Mouse (Mus musculus) right cerebral cortex, postnatal 25 days (tissue): ENCODE measurements around the gene Kif13a.

Experiments
- DNase-seq: peaks from one replicate; pipeline ENCODE4 v3.0.0; 2022

Gene Kif13a

DNA sequence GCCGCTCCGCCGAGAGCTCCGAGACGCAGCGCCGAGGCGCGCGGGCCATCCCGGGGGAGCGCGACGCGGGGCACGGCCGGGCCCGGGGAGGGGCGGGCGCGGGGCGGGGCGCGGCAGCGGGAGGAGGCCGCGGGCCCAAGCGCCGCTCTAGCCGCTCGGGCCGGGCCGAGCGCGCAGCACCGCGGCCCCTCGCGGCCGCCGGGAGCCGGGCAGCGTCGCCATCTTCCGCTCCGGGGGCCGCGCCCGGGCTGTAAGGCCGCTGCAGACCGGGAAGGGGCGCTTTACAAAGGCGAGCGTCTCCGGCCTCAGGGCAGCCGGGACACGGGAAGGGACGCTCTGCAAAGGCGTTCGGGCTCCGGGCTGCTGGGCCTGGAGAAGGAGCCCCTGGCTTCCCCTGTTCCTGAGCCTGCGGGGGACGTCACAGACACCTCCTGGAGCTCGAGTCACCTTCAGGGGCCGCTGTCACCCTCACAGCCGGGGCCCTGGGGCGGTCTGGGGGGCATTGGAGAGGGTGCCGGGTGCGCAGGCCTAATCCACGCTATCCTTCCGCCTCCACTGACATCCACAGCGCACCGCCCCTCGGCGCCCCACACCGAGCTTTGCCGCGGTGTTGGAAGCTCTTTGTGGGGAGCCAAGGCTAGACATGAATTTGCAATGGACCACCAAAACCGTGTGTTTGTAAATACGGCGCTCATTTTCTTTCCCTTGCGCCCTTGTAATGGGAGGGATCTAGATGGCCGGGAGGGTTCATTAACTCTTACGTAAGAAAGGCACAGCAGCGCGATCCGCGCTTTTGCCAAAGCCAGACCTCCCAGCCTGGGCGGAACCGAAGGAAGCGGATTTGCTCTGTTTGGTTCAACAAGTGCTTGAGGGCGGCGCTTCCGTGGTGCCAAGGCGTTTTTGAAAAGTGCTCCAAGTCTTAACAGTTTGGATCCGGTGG is at the start of gene Kif13a:
Kif13a (minus strand) TSS at position 149 of the 940 bp plus-strand sequence.
- peak; percentile 87 for DNase-seq

DNA sequence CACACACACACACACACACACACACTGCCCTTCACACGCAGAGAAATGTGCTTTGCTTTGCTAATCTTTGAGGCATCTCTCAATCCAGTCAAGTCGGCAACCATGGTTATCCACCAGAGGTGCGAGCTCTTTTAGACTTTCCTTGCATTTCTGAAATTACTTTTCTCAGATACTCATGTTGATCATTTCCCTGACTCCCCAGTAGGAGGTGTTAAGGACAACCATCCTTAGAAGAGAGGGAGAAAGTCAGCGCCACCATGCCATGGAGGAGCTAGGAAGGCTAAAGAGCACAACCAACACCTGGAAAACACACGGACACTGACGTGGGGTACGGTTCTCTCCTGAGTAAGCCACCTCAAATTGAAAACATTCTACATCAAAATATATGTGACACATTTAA is 46.9 kb upstream of the Kif13a start:
- DNase-seq: no peak

DNA sequence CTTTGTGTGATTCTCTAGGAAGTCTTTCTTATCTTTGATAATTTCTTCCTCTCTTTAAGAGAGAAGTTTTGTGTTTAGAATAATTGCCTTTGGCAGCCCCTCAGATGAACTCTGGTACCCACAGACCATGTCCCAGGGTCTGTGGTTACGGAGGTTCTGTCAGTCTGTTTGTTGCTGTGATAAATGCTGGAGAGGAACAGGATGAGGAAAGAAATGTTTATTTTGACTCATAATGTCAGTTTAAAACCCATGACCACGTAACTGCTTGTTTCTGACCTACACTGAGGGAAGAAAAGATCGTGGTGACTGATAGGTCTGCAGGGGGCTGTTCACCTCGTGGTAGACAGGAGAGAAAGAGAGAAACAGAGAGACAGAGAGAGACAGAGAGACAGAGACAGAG is 46.3 kb upstream of the Kif13a start:
- DNase-seq: no peak

DNA sequence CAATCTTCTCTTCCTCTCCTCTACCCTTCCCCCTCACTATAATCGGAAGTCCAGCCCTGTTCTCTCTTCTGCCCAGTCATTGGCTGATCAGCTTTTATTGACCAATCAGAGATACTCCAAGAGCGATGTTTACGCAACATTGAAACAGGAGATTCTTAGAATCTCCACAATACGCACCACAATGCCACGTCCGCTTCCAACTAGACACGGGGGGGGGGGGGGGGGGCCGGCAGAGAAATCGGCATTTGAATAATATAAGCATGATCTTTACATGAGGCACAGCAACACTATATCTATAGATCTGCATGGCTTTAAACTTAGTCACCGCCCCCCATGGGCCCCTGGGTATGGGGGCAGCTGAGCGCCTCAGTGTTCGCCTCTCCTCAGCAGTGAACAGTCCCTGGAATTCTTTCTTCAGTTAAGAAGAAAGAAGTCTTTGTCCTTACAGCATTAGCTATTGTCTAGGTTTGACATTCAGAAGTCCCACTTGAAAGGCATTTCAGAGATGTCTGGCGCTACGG is 45.4 kb upstream of the Kif13a start:
- DNase-seq: no peak

DNA sequence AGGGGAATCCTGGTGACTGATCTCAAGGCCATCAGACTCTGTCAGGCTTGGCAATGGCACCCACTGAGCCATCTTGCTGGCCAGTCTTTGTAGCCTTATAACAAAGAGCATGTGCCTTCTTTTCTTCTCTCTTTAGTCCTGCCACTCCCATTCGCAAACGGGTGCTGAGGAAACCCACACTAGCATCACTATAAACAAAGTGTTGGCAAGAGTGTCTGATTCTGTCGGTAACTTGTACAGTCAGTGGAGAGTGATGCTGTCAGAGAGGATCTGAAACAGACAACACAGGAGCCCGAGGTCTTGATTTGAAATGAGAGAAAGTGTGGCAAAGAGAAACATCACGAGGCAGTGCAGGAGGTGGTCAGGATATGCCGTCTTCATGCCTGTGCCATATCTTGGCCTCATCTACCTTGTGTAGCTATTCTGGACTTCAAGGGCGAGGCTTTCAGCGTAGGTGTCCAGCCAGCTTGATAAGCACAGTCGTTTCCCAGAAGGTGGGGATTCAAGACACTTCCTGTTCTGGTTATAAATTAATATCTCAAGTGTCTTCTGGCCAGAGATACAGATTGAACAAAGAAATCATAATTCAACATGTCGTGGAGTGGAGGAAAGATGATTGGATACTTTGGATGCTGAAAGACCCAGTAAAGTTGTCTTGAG is 40.7 kb upstream of the Kif13a start:
- DNase-seq: no peak

DNA sequence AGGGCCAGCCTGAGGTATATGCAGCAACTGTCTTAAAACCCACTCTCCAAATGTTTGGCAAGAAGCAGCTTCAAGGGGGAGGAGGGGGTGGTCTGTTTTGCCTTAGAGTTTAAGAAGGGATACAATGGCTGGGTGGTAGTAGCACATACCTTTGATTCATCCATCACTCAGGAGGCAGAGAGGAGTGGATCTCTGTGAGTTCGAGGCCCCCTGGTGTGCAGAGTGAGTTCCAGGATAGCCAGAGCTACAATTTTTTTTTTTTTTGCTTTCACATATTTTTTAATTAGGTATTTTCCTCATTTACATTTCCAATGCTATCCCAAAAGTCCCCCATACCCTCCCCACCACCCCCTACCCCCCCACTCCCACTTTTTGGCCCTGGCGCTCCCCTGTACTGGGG is 39.0 kb upstream of the Kif13a start:
- no peak for DNase-seq

DNA sequence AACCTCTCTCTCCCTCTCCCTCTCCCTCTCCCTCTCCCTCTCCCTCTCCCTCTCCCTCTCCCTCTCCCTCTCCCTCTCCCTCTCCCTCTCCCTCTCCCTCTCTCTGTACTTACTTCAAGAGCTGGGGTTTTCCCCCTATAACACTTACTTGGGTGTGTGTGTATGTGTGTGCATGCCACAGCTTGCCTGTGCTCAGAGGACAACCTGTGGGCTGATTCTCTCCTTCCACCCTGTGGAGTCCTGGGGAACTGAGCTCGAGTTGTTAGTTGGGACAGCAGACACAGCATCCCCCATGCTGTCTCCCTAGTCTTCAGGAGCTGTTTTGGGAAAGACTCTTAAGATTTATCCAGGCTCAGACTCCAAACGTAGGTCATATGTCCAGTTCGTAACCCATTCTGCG is 37.6 kb upstream of the Kif13a start:
- no peak for DNase-seq

DNA sequence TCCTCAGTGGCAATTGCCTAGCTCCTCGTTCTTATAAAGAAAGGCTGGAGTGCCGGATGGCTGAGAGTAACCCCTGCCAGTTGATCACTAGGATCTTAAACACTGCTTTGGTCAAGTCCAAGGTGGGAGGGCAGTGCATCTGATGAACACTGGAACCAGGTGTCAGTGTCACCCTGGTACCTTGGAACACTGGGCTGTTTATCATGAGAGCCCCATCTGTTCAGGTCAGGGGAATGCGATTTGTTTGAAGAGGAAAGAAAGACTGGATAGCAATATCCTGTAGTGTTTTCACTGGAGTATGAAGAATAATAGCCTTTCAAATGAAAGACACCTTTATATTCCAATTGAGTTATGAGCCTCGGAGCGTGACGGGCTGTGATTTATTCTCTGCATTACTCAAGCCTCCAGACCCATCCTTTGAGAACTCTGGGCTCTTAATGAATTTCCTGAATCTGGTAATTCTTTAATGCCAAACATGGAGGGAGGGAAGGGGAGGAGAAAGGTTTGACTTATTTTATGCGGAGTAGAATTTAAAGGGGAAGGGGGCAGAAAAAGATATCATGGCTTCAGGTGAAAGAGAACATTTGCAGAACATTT is 31.3 kb upstream of the Kif13a start:
- no peak for DNase-seq

DNA sequence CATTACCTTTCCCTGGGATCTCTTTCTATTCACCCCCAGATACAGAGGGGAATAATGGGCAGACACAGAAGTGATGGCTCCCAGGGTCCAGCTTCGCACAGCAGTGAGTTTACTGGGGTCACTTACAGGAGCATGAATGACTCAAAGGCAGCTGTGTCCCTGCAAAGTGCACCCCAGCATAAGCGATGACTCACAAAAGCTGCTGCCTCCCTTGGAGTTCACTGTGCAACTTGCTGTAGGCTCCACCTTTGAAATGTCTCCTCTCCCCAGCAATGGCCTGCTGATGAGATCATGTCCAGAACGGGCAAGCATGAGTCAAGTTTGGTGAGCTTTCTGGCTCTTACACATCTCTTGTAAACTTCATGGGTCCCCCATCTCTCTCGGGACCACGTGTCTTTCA is 29.5 kb upstream of the Kif13a start:
- no peak for DNase-seq

DNA sequence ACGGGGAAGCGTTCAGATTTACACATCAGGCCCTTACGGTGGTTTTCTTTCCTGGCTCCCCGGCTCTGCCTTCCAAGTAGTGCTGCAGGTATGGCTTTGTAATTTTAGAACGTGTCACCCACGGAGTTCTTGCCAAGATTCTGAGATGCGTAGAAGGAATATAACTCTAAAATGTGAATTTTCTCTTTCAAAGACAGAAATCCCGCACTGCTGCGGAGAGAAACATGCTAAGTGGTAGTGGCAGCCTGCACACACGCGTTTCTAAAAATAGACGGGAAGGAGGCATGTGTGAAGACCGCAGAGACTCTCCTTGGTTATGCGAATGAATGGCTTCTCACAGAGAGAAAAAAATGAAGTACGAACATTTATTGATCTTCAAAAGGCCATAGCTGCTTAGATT is 21.5 kb upstream of the Kif13a start:
- DNase-seq: peak; percentile 7

DNA sequence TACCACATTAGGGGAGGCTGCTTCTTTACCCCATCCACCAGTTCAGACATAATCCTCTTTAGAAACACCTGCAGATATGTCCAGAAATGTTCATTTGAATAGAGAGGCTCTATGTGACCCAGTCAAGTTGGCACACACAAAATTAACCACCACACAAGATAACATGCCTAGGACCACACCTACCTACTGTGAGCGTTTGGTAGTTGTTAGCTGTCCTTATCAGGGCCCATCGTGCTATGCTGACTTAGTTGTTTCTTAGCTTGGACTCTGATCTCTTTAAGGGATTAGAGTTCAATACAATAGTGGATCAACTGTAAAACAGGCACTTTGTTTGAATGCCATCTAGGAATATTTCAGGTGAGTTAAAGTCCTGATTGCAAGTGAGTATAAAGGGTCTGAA is 20.1 kb upstream of the Kif13a start:
- DNase-seq: no peak

DNA sequence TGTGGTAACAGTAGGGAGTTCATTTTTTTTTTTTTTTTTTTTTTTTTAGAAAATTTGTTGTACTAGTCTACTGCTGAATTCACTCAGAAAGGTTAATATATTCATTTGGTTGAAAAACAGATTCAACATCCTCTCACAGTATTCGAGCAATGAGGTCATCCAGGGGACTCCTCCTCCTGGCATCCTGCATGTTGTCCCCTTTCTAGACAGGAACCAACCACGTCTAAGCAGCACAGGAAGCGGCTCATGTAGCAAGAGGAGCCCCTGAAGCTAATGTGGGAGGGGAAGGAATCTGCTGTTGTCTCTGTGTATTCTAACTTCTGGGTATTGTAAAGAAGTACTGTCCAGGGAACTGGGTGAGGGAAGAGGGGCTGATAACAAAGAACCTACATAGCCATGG is 18.4 kb upstream of the Kif13a start:
- no peak for DNase-seq

DNA sequence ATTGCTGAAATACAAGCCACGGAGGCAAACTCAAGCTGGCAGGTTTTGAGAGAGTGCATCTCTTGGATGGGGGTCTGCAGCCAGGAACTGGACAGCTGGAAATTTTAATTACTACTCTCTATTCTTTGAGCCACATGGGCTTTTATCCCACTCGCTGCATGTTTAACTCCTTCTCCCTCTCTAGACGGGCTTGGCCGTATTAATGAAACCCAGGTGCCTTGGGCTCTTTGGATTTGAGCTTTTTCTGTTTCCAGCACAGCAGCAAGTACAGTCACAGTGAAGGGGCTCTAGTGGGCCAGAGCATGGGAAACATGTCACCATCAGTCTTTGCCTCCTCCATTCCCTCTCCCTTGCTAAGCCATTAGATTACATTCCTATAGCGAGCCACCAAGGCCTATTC is 16.4 kb upstream of the Kif13a start:
- DNase-seq: no peak

DNA sequence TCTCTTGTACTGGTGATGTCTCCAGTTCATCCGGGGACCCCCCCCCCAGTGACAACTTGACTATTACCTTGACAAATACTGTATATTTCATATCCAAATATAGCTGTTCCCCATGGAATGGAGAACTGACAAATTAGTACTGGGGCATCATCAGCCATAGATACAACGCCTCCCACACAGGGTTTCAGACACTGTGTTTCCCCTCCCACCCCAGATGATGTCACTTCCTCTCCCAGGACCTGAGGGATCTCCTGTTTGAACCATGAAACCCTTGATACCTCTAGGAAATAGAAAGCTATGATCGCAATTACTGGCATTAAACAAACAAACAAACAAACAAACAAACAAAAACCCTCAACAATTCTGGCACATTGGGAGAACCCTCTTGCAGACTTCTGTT is 15.6 kb upstream of the Kif13a start:
- DNase-seq: no peak

DNA sequence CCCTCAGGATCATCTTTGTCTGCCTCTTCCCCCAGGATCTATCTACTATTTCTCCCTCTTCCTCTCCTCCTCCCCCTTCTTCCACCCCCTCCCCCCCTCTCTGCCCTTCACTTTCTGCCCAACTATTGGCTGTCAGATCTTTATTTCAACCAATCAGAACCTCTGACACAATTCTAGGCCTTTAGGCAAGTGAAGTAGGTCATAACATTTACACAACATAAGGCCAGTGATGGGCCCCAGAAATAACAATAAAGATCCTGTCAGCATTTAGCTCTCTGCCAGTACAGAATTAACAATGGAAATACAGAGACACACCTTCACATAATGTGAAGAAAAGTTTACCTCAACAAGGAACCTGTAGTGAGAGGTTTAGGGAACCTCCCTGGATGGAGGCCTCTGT is 13.6 kb upstream of the Kif13a start:
- DNase-seq: no peak

DNA sequence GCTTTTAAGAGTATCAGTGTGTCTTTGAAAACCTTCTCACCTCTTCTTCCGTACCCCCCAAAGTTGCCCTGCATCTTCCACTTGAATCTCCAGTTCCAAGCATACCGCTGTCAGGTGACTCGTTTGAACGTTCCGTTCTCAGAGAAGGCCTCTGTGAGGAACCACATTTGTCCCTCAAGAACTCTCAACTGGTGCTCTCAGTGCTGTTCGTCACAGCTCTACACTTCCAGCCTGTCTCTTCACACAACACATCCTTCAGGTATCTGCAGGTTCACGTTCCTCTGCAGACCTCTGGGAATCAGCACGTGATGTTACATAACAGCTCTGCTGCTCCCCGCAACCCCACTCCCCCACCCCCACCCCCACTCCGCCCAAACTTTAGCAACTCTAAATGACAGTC is 4.4 kb upstream of the Kif13a start:
- DNase-seq: no peak

DNA sequence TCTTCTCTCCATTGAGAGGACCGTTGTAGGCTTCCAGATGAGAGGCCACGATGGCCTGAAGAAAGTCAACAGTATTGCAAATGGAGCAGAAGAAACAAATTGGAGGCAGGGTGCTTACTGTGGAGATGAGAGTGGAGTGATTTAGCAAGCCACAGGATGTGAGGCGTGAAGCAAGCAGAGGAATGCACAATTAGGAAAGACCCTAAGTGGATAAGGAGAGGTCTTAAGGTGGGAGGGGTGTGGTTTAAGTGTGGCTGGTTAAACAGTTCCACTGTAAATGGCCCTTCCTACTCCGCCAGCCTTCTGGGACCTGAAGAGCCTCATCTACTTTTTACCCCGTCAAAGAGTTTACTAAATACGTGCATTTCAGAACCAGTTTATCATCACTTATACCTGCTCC is 3.2 kb upstream of the Kif13a start:
- DNase-seq: no peak

DNA sequence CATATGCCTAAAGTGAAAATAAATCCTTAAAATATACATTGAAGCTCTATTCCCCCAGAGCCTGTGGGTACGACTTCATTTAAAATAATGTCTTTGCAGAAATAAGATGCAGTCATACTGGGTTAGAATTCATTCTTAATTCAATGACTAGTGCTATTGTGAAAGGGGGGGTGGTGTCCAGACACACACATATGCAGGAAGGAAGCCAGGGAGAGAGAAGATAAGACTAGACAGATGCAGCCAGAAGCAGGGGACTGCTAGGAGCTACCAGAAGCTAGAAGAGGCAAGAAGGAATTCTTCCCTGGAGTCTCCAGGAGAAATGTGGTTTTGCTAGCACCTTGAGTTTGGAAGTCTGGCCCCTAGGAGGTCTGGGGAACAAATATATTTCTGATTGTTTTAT is 2.4 kb upstream of the Kif13a start:
- no peak for DNase-seq

DNA sequence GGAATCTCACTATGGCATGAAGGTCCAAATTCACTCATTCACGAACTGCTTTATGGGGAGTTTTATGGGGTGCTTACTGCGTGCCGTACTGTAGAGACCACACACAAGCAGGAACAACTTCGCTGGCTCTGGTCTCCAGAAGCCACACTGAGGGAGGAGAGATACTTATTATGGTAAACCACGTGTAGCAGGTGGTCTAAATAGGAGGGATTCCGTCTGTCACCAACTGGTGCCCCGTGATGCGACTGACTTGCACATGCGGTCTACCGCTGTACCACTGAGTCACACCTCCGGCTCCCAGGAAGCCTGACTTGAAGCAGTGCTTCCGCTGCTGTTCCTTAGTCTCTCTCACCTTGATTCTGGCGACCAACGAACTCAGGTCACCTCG is 986 bp upstream of the Kif13a start:
- no peak for DNase-seq

DNA sequence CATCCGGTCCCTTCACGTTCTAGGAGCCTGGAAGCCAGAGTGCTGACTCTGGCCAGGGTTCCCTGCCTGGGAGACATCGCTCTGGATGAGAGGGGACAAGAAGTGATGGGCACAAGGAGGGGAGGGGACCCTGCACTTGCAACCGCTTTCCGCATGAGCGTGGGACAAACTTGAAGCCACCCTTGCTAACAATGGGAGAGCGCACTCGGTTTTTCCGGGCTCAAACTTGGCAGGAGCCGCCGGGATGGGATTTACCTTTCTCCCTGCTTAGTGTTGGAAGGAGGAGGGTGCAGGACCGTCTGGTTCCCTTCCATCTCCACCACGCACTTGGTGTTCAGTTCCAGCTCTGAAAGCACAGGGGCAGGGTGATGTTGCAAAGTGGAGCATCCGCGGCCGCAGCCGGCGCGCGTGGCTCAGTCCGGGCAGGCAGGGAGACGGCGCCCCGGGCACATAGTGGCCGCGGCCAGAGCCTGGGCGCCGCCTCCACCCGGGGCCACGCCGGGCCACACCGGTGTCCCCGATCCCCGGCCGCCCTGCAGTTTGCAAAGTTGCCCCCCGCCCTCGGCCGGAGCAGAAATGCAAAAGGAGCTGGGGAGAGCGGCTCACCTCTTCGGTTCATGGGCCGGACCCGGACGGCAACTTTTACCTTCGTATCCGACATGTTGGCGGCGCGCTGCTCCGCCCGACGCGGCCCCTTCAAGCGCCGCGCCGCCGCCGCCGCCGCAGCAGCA is 541 bp downstream of the Kif13a start:
- DNase-seq: peak; percentile 54

DNA sequence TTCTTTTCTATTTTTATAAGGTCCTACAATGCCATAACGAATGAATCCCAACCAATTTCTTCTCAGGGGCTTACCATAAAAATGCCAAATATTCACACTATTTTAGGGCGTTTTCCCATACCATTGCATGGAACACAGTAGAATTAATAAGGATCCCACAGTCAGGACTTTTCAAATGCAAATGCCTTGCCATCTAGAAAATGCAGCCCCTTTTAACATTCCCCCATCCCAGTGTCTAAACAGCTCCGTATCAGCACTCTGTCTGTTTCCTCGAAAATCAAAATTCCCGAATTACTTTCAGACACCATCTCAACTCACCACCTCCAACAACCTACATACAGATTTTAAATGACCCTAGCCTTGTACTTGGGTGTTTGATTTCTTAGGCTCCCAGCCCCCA is 1.3 kb downstream of the Kif13a start:
- no peak for DNase-seq

DNA sequence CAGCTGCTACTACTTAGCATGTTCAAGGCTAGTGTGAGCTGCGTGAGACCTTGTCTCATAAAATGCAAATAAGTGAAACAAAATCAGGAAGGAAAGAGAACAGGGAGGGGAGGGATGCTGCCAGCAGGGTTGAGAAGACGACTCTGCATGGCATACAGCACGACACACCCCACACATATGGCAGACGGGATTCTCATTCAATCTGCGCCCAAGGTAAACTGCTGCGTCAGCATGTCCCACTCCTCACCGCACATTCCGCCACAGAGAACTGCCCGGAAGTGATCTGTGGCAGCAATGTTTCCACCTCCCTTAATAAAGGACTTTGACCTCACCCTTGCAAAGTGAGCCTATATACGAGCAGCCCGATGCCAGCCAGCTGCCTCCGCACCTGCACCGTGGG is 4.0 kb downstream of the Kif13a start:
- DNase-seq: no peak

DNA sequence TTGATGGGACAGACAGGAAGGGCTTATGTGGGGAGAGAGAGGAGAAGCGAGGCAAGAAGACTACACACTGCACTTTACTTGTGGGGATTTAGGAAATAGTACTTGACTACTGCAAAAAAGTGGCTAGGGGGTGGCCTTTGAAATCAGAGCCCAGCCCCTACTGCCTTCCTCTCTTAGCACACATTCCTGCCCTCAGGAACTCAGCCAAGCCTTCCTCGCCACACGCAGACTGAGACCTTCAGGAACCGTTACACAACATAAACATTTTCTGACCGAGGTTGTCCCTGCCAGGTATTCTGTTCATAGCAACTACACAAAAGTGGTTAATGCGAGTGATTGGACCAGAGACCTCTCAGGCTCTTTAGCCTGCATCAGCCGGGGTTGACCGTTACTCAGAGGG is 8.1 kb downstream of the Kif13a start:
- DNase-seq: no peak
